Comparison of ENCODE assay signal across 29 mouse cellular contexts in the genomic region with DNA sequence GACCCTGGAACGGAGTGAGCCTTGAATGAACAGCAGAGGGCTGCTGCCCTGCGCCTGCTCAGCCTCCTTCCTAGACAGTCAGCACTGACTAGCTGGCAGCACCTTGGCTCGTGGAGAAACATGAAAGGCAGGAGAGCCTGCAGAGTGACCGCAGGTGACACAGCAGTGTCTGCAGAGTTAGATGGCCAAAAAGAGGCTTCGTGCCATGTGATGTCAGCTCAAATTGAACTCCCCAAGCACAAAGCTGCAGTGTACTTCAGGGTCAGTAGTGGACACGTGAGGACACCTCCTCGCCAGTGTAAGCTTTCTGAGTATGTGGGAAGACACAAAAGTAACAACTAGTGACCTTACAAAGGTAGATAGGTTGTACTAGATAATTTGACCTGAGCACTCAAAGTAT.
"Had no signal": no experiment of that assay in that cellular context is flagged by ENCODE, and none has a peak within 500 bp of the region (broad histone marks: within the 10 kb centered on the region; RNA-seq: fewer than 3 reads in every experiment).

No protein-coding gene starts in this region.

- H3K27ac ChIP-seq: embryonic facial prominence, embryonic 10.5 days; embryonic facial prominence, embryonic 12.5 days; embryonic facial prominence, embryonic 13.5 days; embryonic facial prominence, embryonic 15.5 days; forebrain, embryonic 10.5 days; forebrain, embryonic 12.5 days; forebrain, embryonic 13.5 days; forebrain, embryonic 15.5 days; heart, adult 2 months had no signal

- H3K27me3 ChIP-seq: embryonic facial prominence, embryonic 12.5 days; embryonic facial prominence, embryonic 13.5 days; embryonic facial prominence, embryonic 15.5 days; forebrain, embryonic 12.5 days; forebrain, embryonic 13.5 days; forebrain, embryonic 15.5 days had no signal

- H3K4me2 ChIP-seq: embryonic facial prominence, embryonic 12.5 days; embryonic facial prominence, embryonic 13.5 days; embryonic facial prominence, embryonic 15.5 days; forebrain, embryonic 12.5 days; forebrain, embryonic 13.5 days; forebrain, embryonic 15.5 days had no signal

- H3K4me1 ChIP-seq: embryonic facial prominence, embryonic 10.5 days; embryonic facial prominence, embryonic 12.5 days; embryonic facial prominence, embryonic 13.5 days; embryonic facial prominence, embryonic 15.5 days; forebrain, embryonic 10.5 days; forebrain, embryonic 12.5 days; forebrain, embryonic 13.5 days; forebrain, embryonic 15.5 days had no signal

- H3K4me3 ChIP-seq: embryonic facial prominence, embryonic 10.5 days; embryonic facial prominence, embryonic 12.5 days; embryonic facial prominence, embryonic 13.5 days; embryonic facial prominence, embryonic 15.5 days; erythroblast, embryonic 14.5 days; forebrain, embryonic 10.5 days; forebrain, embryonic 12.5 days; forebrain, embryonic 13.5 days; forebrain, embryonic 15.5 days; heart, adult 2 months had no signal

- ATAC-seq: forebrain, embryonic 13.5 days; forebrain, embryonic 14.5 days; forebrain, embryonic 15.5 days; forebrain, embryonic 16.5 days; forebrain, postnatal 0 days had no signal

- DNase-seq: cerebellum, adult 18-20 months; cerebellum, adult 2 months; cerebellum, adult 8-10 months; cerebellum, adult 9-10 months; cerebellum, adult 9-11 months; cerebellum, postnatal 10 days; cerebellum, postnatal 14 days; cerebellum, postnatal 25 days; cerebellum, postnatal 36 days; embryo, embryonic 11 days; forebrain, postnatal 0 days; gastrocnemius, postnatal 10 days; gastrocnemius, postnatal 14 days; gastrocnemius, postnatal 25 days; gastrocnemius, postnatal 36 days; heart, adult 11 months; heart, adult 18-20 months; heart, adult 2 months had no signal

- H3K9ac ChIP-seq: embryonic facial prominence, embryonic 12.5 days; embryonic facial prominence, embryonic 13.5 days; embryonic facial prominence, embryonic 15.5 days; forebrain, embryonic 12.5 days; forebrain, embryonic 13.5 days; forebrain, embryonic 15.5 days; forebrain, postnatal 0 days had no signal

- H3K9me3 ChIP-seq: embryonic facial prominence, embryonic 10.5 days; embryonic facial prominence, embryonic 12.5 days; embryonic facial prominence, embryonic 13.5 days; embryonic facial prominence, embryonic 15.5 days; forebrain, embryonic 10.5 days; forebrain, embryonic 12.5 days; forebrain, embryonic 13.5 days; forebrain, embryonic 15.5 days had no signal
